8 mouse cellular contexts compared by ENCODE assay signal in the genomic region with DNA sequence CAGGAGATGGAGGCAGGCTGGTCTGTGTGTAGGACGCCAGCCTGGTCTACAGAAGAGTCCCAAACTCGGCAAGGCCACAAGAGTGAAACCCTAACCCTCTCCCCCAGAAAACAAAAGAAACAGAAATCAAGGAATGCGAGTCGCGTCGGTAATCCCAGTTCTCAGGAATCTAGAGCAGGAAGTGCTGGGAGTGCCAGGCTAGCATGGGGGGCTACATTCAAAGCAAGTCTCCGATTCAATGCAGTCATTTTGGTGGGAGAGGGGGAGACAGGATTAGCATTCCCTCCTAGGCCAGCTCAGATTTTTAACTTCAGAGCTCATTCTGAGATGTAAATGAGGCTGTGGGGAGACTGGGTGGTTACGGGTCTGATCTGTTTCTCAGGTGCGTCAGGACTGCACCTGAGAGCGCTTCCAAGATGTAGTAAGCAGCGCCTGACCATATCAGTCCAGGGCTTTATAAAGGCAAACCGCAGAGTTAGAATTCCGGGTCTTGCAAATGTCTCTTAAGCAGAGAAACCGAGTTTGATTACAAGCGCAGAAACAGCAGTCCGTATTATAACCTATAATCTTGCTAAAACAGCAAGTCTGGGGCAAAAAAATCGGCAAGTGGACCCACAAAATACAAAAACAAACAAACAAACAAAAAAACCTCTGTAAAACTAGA. TPM values are rescaled to one million over a fixed set of nuclear protein-coding genes. Genes with fewer than 3 reads are reported as not detected.
DNase-seq lines count a peak whose midpoint lies in the region; ATAC-seq and TF ChIP-seq lines count a peak whose summit lies in the region.

No protein-coding gene starts in this region.

- TF ChIP-seq CTCF in lung, adult 2 months (IDR thresholded peaks at IDR 0.05; ENCODE audit: insufficient read depth, low read length) = no peak
- no peak for TF ChIP-seq CTCF in hindbrain, postnatal 0 days (IDR thresholded peaks at IDR 0.05; ENCODE audit: low read depth)

- peak overlapping the region; percentile 97 for H3K4me3 ChIP-seq in lung, adult 2 months (replicated peaks; ENCODE audit: extremely low read depth, low read depth, low read length)
- H3K4me3 ChIP-seq in hindbrain, postnatal 0 days (ENCODE audit: low read length) = peak overlapping the region; percentile 89
- peak overlapping the region; percentile 88 for H3K4me3 ChIP-seq in neural tube, embryonic 12.5 days

- DNase-seq in lung, adult 2 months = no peak
- DNase-seq in lung, postnatal 10 days = no peak
- DNase-seq in c-Kit-positive CD71-positive TER-119-positive erythroid progenitor cells, embryonic 14.5 days (ENCODE audit: low spot score) = peak; percentile 29
- no peak for DNase-seq in hindbrain, postnatal 0 days (ENCODE audit: low spot score)
- DNase-seq in T-cell, adult 2 months (ENCODE audit: low spot score) = no peak
- DNase-seq in cerebellum, adult 18-20 months = no peak

- peaks cover 13% of the 10 kb centered on the region; the same call in 1 of the 2 replicates for H3K36me3 ChIP-seq in hindbrain, postnatal 0 days (ENCODE audit: insufficient read depth, low read length)
- peaks cover 23% of the 10 kb centered on the region for H3K36me3 ChIP-seq in neural tube, embryonic 12.5 days

- peak overlapping the region; percentile 94 for H3K27ac ChIP-seq in hindbrain, postnatal 0 days
- no peak overlapping the region for H3K27ac ChIP-seq in neural tube, embryonic 12.5 days

- no peak for TF ChIP-seq POLR2A in lung, adult 2 months (IDR thresholded peaks at IDR 0.05; ENCODE audit: borderline replicate concordance, extremely low read depth, low read depth, low read length)

- H3K4me2 ChIP-seq in hindbrain, postnatal 0 days (ENCODE audit: low read depth, low read length) = peak overlapping the region; percentile 88
- peak overlapping the region; percentile 92 for H3K4me2 ChIP-seq in neural tube, embryonic 12.5 days (replicated peaks)

- ATAC-seq in hindbrain, postnatal 0 days = no peak
- ATAC-seq in neural tube, embryonic 12.5 days (ENCODE audit: low FRiP score, low read depth) = no peak
- ATAC-seq in erythroid progenitor cell, adult 5-6 weeks (replicated peaks; ENCODE audit: low FRiP score, poor library complexity, severe bottlenecking) = no peak

- H3K9ac ChIP-seq in hindbrain, postnatal 0 days (replicated peaks; ENCODE audit: low read length) = peak overlapping the region; percentile 81
- peak overlapping the region; percentile 96 for H3K9ac ChIP-seq in neural tube, embryonic 12.5 days

- no peaks in the 10 kb centered on the region for H3K27me3 ChIP-seq in hindbrain, postnatal 0 days (ENCODE audit: insufficient read depth, low read length)
- no peaks in the 10 kb centered on the region for H3K27me3 ChIP-seq in neural tube, embryonic 12.5 days (replicated peaks)

- peaks cover 13% of the 10 kb centered on the region for H3K4me1 ChIP-seq in lung, adult 2 months (ENCODE audit: control insufficient read depth, insufficient read depth, low read length)
- H3K4me1 ChIP-seq in hindbrain, postnatal 0 days (ENCODE audit: insufficient read depth, low read length) = peaks cover 27% of the 10 kb centered on the region
- peaks cover 42% of the 10 kb centered on the region for H3K4me1 ChIP-seq in neural tube, embryonic 12.5 days

- no peaks in the 10 kb centered on the region for H3K9me3 ChIP-seq in hindbrain, postnatal 0 days (ENCODE audit: low read length)
- H3K9me3 ChIP-seq in neural tube, embryonic 12.5 days = no peaks in the 10 kb centered on the region

- 5% methylated on average over 17 of the region's 17 CpGs for WGBS in lung, adult 2 months
- 2% methylated on average over 17 of the region's 17 CpGs for WGBS in hindbrain, postnatal 0 days
- 3% methylated on average over 17 of the region's 17 CpGs for WGBS in neural tube, embryonic 12.5 days

RNA-seq across cellular contexts. Expression of a gene that starts 0.9 kb away (rescaled TPM):
- polyA plus RNA-seq in lung, adult 2 months (2012; rRNA removed) = 0.92 and 1.3 TPM in 2 replicates
- 3.1 and 7.0 TPM in 2 replicates for total RNA-seq in hindbrain, postnatal 0 days (2014; rRNA removed)
- 10.2 and 10.9 TPM in 2 replicates for polyA plus RNA-seq in hindbrain, postnatal 0 days (2015; fragmentation: Nextera tagmentation; extraction: Ambion mirVana)
- polyA plus RNA-seq in neural tube, embryonic 12.5 days (2016; fragmentation: Nextera tagmentation; extraction: Ambion mirVana) = 2.4 and 6.3 TPM in 2 replicates
- total RNA-seq in erythroid progenitor cell, adult 5-6 weeks (2015; ENCODE audit: low replicate concordance) = not detected in 2 replicates
- total RNA-seq in erythroid progenitor cell, adult 5-6 weeks (2017; ENCODE audit: low replicate concordance) = not detected in 2 replicates

RNA-seq across cellular contexts. Expression of a gene that starts 1.1 kb away (rescaled TPM):
- polyA plus RNA-seq in lung, adult 2 months (2012; rRNA removed) = 606 and 728 TPM in 2 replicates
- 545 and 609 TPM in 2 replicates for total RNA-seq in hindbrain, postnatal 0 days (2014; rRNA removed)
- polyA plus RNA-seq in hindbrain, postnatal 0 days (2015; fragmentation: Nextera tagmentation; extraction: Ambion mirVana) = 1,628 and 1,662 TPM in 2 replicates
- 950 and 1,041 TPM in 2 replicates for polyA plus RNA-seq in neural tube, embryonic 12.5 days (2016; fragmentation: Nextera tagmentation; extraction: Ambion mirVana)
- 389 and 392 TPM in 2 replicates for total RNA-seq in erythroid progenitor cell, adult 5-6 weeks (2015; ENCODE audit: low replicate concordance)
- total RNA-seq in erythroid progenitor cell, adult 5-6 weeks (2017; ENCODE audit: low replicate concordance) = 156 and 224 TPM in 2 replicates

RNA-seq across cellular contexts. Expression of a gene that starts 1.4 kb away (rescaled TPM):
- 56.8 and 71.2 TPM in 2 replicates for polyA plus RNA-seq in lung, adult 2 months (2012; rRNA removed)
- total RNA-seq in hindbrain, postnatal 0 days (2014; rRNA removed) = 55.3 and 87.9 TPM in 2 replicates
- polyA plus RNA-seq in hindbrain, postnatal 0 days (2015; fragmentation: Nextera tagmentation; extraction: Ambion mirVana) = 124 and 128 TPM in 2 replicates
- 204 and 214 TPM in 2 replicates for polyA plus RNA-seq in neural tube, embryonic 12.5 days (2016; fragmentation: Nextera tagmentation; extraction: Ambion mirVana)
- 34.4 and 49.0 TPM in 2 replicates for total RNA-seq in erythroid progenitor cell, adult 5-6 weeks (2015; ENCODE audit: low replicate concordance)
- total RNA-seq in erythroid progenitor cell, adult 5-6 weeks (2017; ENCODE audit: low replicate concordance) = 11.4 and 48.0 TPM in 2 replicates

RNA-seq across cellular contexts. Expression of a gene that starts 19.5 kb away (rescaled TPM):
- 2.4 and 6.2 TPM in 2 replicates for polyA plus RNA-seq in lung, adult 2 months (2012; rRNA removed)
- total RNA-seq in hindbrain, postnatal 0 days (2014; rRNA removed) = 12.3 and 26.5 TPM in 2 replicates
- polyA plus RNA-seq in hindbrain, postnatal 0 days (2015; fragmentation: Nextera tagmentation; extraction: Ambion mirVana) = 17.3 and 20.6 TPM in 2 replicates
- 4.0 and 6.3 TPM in 2 replicates for polyA plus RNA-seq in neural tube, embryonic 12.5 days (2016; fragmentation: Nextera tagmentation; extraction: Ambion mirVana)
- total RNA-seq in erythroid progenitor cell, adult 5-6 weeks (2015; ENCODE audit: low replicate concordance) = not detected in 2 replicates
- total RNA-seq in erythroid progenitor cell, adult 5-6 weeks (2017; ENCODE audit: low replicate concordance) = not detected in 2 replicates
